Mouse (Mus musculus): Measurements from ENCODE around the gene Polr2f. TPM values are rescaled to one million over a fixed set of nuclear protein-coding genes. Genes with fewer than 3 reads are reported as not detected.
A peak's percentile ranks its signal among the peaks of the same experiment; 100 is the strongest.

Polr2f gene
- polyA plus RNA-seq, 1 experiment: 20.3 TPM

- Histone ChIP-seq H3K27me3 (ENCODE audit: control insufficient read depth, insufficient read depth, low read length) (no peaks in the 10 kb centered on the region), H3K4me3 (ENCODE audit: extremely low read depth, insufficient read depth, insufficient read length) (no peak overlapping the region), H3K4me1 (ENCODE audit: control insufficient read depth, insufficient read depth, insufficient read length) (no peaks in the 10 kb centered on the region), H3K27ac (ENCODE audit: insufficient read depth, low read length) (no peak overlapping the region), H3K36me3 (ENCODE audit: control insufficient read depth, insufficient read depth, low read length) (no peaks in the 10 kb centered on the region)
- no peak for TF ChIP-seq CTCF (IDR thresholded peaks at IDR 0.05; ENCODE audit: extremely low read depth, insufficient read depth, insufficient read length, insufficient replicate concordance)
- no peak for TF ChIP-seq POLR2A (IDR thresholded peaks at IDR 0.05; ENCODE audit: low read depth, low read length)
- 86% methylated on average over 2 of the region's 2 CpGs for WGBS
- DNase-seq (ENCODE audit: low read depth in 1 of 2, low spot score in 2 of 2): no peak
Observed at GRCm38 (mm10) chr15:79105804-79106203, 35.0 kb upstream of the Polr2f start.

- 0 out of 2 replicates have a peak, but pooled peaks cover 2% of the 10 kb centered on the region for H3K36me3 ChIP-seq (ENCODE audit: control insufficient read depth, insufficient read depth, low read length)
- no peak overlapping the region for H3K4me3 ChIP-seq (ENCODE audit: extremely low read depth, insufficient read depth, insufficient read length)
- H3K27me3 ChIP-seq (ENCODE audit: control insufficient read depth, insufficient read depth, low read length): no peaks in the 10 kb centered on the region
- H3K27ac ChIP-seq (ENCODE audit: insufficient read depth, low read length): no peak overlapping the region
- WGBS: 58% methylated on average over 7 of the region's 7 CpGs
- no peak for TF ChIP-seq CTCF (IDR thresholded peaks at IDR 0.05; ENCODE audit: extremely low read depth, insufficient read depth, insufficient read length, insufficient replicate concordance)
- no peak for TF ChIP-seq POLR2A (IDR thresholded peaks at IDR 0.05; ENCODE audit: low read depth, low read length)
- no peaks in the 10 kb centered on the region for H3K4me1 ChIP-seq (ENCODE audit: control insufficient read depth, insufficient read depth, insufficient read length)
- DNase-seq (ENCODE audit: low read depth in 1 of 2, low spot score in 2 of 2): no peak
Observed at GRCm38 (mm10) chr15:79107966-79108365, 32.8 kb upstream of the Polr2f start.

GRCm38 (mm10) chr15:79108421-79109320, 32.1 kb upstream of the Polr2f start, which contains the start of gene Micall1:
Gene Micall1, plus strand, starts transcription at chr15:79108898.
- 2% methylated on average over 75 of the region's 85 CpGs for WGBS
- Histone ChIP-seq H3K27ac (ENCODE audit: insufficient read depth, low read length) (peak within 1 kb of the TSS; percentile 84), H3K4me1 (ENCODE audit: control insufficient read depth, insufficient read depth, insufficient read length) (no peaks in the 10 kb centered on the region), H3K4me3 (ENCODE audit: extremely low read depth, insufficient read depth, insufficient read length) (peak within 1 kb of the TSS; percentile 80), H3K27me3 (ENCODE audit: control insufficient read depth, insufficient read depth, low read length) (no peaks in the 10 kb centered on the region), H3K36me3 (ENCODE audit: control insufficient read depth, insufficient read depth, low read length) (0 out of 2 replicates have a peak, but pooled peaks cover 3% of the 10 kb centered on the region)
- DNase-seq (ENCODE audit: low read depth in 1 of 2, low spot score in 2 of 2): peak; percentile 26 to 70
- TF ChIP-seq POLR2A (IDR thresholded peaks at IDR 0.05; ENCODE audit: low read depth, low read length) (peak; percentile 20; the same call in 1 of the 2 replicates), CTCF (IDR thresholded peaks at IDR 0.05; ENCODE audit: extremely low read depth, insufficient read depth, insufficient read length, insufficient replicate concordance) (no peak)

GRCm38 (mm10) chr15:79109321-79109934, 31.4 kb upstream of the Polr2f start:
- Histone ChIP-seq H3K27me3 (ENCODE audit: control insufficient read depth, insufficient read depth, low read length) (no peaks in the 10 kb centered on the region), H3K27ac (ENCODE audit: insufficient read depth, low read length) (peak overlapping the region; percentile 84), H3K4me3 (ENCODE audit: extremely low read depth, insufficient read depth, insufficient read length) (peak overlapping the region; percentile 80), H3K36me3 (ENCODE audit: control insufficient read depth, insufficient read depth, low read length) (0 out of 2 replicates have a peak, but pooled peaks cover 3% of the 10 kb centered on the region), H3K4me1 (ENCODE audit: control insufficient read depth, insufficient read depth, insufficient read length) (no peaks in the 10 kb centered on the region; the same call in 1 of the 2 replicates)
- under 1% methylated on average over 46 of the region's 46 CpGs for WGBS
- TF ChIP-seq POLR2A (IDR thresholded peaks at IDR 0.05; ENCODE audit: low read depth, low read length) (no peak), CTCF (IDR thresholded peaks at IDR 0.05; ENCODE audit: extremely low read depth, insufficient read depth, insufficient read length, insufficient replicate concordance) (no peak)
- no peak for DNase-seq (ENCODE audit: low read depth in 1 of 2, low spot score in 2 of 2)

- WGBS: 24% methylated on average over 9 of the region's 9 CpGs
- Histone ChIP-seq H3K4me1 (ENCODE audit: control insufficient read depth, insufficient read depth, insufficient read length) (no peaks in the 10 kb centered on the region; the same call in 1 of the 2 replicates), H3K27ac (ENCODE audit: insufficient read depth, low read length) (no peak overlapping the region), H3K4me3 (ENCODE audit: extremely low read depth, insufficient read depth, insufficient read length) (peak overlapping the region; percentile 80), H3K36me3 (ENCODE audit: control insufficient read depth, insufficient read depth, low read length) (peaks cover 3% of the 10 kb centered on the region; the same call in 1 of the 2 replicates), H3K27me3 (ENCODE audit: control insufficient read depth, insufficient read depth, low read length) (no peaks in the 10 kb centered on the region)
- DNase-seq (ENCODE audit: low read depth in 1 of 2, low spot score in 2 of 2): no peak
- TF ChIP-seq CTCF (IDR thresholded peaks at IDR 0.05; ENCODE audit: extremely low read depth, insufficient read depth, insufficient read length, insufficient replicate concordance) (no peak), POLR2A (IDR thresholded peaks at IDR 0.05; ENCODE audit: low read depth, low read length) (no peak)
Observed at GRCm38 (mm10) chr15:79110031-79110430, 30.8 kb upstream of the Polr2f start.

GRCm38 (mm10) chr15:79110528-79110927, 30.3 kb upstream of the Polr2f start:
- WGBS: 93% methylated on average over 2 of the region's 2 CpGs
- no peak overlapping the region for H3K4me3 ChIP-seq (ENCODE audit: extremely low read depth, insufficient read depth, insufficient read length)

More at GRCm38 (mm10) chr15:79110528-79110927, 30.3 kb upstream of the Polr2f start:
- Histone ChIP-seq H3K4me1 (ENCODE audit: control insufficient read depth, insufficient read depth, insufficient read length) (no peaks in the 10 kb centered on the region; the same call in 1 of the 2 replicates), H3K27ac (ENCODE audit: insufficient read depth, low read length) (no peak overlapping the region), H3K36me3 (ENCODE audit: control insufficient read depth, insufficient read depth, low read length) (peaks cover 4% of the 10 kb centered on the region; the same call in 1 of the 2 replicates), H3K27me3 (ENCODE audit: control insufficient read depth, insufficient read depth, low read length) (no peaks in the 10 kb centered on the region)
- TF ChIP-seq POLR2A (IDR thresholded peaks at IDR 0.05; ENCODE audit: low read depth, low read length) (no peak), CTCF (IDR thresholded peaks at IDR 0.05; ENCODE audit: extremely low read depth, insufficient read depth, insufficient read length, insufficient replicate concordance) (no peak)
- DNase-seq (ENCODE audit: low read depth in 1 of 2, low spot score in 2 of 2): no peak

Data from spleen, adult 2 months (tissue).